Mouse (Mus musculus): ENCODE results near the gene Nebl.

DNA sequence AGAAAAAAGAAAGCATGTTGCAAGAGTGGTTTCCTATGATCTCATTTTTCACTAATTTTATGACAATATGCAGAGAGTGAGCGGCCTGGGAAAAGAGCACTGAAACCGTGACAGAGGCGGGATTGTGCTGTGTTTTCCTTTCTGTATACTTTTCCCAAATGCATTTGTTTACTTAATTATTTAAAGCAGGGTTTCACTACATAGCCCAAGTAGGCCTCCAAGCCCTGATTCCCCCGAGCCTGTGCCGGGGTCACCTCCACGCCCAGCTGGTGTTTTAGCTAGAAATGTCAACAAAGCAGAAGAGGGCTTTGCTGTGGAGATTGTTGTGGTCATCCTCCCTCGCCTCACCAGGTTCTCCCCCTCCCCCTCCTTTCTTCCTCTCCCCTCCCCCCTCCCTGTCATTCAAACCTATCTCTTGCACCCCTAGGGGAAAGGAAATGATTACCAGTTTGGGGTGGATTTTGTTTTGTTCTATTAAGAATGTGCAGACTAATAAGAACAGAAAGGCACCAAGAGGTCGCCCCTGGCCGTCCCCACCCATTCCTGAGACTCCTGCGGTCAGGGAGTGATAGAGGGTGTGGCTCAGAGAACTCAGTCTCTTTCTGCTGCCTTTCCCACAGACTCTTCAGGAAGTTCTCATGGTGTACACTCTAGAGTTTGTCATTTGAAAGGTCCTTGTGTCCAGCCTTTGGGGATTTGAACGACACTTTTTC, 10.9 kb upstream of the Nebl start:
- TF ChIP-seq POLR2A (IDR thresholded peaks at IDR 0.05; ENCODE audit: low read depth, low read length) (no peak), CTCF (IDR thresholded peaks at IDR 0.05; ENCODE audit: extremely low read depth, insufficient read length, insufficient replicate concordance, low read depth, low read length) (no peak)

All from small intestine, adult 2 months (tissue).